Mouse (Mus musculus) 3134 (cell line): ENCODE measurements around the gene Tram1l1.
"Not testable (repeated sequence)": the region's sequence is repeated elsewhere in the genome, so short reads cannot be mapped to it uniquely, and the experiment has no call there.

Experiments
- DNase-seq: peaks from one replicate; pipeline ENCODE4 v3.0.0-alpha.2; 2011; ENCODE audit warnings: low spot score; ENCODE audit not compliant: insufficient read length; ENCODE audit errors: extremely low read depth

Gene Tram1l1

DNA sequence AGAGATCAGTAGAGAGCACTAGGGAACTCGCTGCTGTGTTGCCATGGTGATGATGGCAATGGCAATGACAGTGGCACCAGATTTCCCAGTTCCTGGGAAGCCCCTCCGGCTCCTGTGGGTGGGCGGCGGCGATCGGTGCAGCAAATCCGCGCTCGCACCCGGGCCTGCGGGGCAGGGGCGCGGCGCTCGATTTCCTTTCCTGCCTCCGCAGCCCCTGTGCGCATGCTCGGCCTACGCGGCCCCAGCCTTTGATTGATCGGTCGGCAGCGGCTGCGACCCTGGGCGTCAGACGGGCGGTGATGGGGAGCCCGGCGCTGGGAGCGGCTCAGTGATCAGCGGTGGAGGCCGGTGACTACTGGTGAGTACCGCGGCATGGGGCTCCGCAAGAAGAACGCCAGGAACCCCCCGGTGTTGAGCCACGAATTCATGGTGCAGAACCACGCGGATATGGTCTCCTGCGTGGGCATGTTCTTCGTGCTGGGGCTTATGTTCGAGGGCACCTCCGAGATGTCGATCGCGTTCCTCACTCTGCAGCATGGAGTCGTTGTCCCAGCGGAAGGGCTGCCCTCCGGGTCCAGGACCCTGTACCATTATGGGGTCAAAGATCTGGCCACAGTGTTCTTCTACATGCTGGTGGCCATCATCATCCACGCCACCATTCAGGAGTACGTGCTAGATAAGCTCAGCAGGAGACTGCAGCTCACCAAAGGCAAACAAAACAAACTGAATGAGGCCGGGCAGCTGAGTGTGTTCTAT, at the start of gene Tram1l1:
Tram1l1 (plus strand) TSS at position 35 of the 756 bp plus-strand sequence.
- peak; percentile 4 for DNase-seq

DNA sequence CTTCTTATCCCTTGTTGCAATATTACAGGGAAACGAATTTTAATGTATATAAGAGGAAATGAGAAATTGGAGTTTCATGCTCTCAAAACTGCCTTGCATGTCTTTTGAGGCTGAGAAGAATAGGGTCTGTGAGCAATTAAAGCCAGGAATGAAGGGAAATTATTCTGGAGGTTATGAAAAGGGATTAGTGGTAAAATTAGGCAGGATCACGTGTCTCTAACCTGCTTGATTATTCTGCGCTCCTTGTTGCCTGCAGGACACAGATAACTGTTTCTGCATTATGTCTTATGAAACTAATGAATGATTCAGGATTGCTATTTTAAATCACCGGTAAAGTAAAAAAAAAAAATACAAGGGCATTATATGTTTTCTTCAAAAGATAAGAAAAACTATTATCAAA, 49.4 kb upstream of the Tram1l1 start:
- no peak for DNase-seq

DNA sequence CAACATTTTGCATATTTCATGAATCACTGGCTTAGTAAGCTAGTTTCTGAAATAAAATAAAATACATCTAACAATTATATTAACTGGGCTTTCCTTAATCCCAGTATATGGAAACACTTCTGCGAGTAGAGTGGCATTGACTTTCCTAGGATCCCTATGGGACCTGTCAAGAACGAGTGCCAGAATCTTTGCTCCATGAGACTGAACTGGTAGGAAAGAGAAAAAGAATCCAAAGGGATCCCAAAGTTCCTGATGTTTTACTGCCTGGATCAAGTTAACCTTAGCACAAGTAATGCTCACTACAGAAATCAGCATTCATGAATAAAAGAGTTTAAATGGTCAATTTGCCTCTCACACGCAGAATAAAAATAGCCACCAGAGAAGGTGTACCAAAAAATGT, 49.0 kb upstream of the Tram1l1 start:
- no peak for DNase-seq

DNA sequence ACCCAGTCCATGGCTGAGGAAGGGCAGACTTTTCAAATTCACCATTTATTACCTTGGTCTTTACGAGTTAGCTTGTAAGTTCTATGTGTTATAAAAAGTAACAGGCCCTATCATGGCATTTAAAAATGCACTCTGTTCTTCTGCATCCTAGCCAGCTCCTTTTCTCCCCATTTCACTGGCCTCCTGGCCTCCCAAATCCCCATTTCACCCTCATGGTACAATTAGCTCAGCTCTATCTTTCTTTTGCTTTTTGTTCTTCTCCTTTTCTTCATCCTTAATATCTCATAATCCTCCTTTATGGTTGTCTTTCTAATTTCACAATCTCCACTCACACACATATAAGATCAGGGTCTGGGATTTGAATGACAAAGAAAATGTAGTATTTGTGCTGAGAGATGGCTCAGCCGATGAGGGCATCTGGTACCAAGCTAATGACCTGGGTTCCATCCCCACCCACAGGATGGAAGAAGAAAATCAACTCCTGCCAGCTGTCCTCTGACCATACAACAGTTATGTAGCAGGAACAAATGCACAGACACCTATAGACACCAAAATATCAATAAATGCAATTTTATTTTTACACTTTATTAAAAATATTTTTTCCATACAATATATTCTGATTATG, 48.1 kb upstream of the Tram1l1 start:
- no peak for DNase-seq

DNA sequence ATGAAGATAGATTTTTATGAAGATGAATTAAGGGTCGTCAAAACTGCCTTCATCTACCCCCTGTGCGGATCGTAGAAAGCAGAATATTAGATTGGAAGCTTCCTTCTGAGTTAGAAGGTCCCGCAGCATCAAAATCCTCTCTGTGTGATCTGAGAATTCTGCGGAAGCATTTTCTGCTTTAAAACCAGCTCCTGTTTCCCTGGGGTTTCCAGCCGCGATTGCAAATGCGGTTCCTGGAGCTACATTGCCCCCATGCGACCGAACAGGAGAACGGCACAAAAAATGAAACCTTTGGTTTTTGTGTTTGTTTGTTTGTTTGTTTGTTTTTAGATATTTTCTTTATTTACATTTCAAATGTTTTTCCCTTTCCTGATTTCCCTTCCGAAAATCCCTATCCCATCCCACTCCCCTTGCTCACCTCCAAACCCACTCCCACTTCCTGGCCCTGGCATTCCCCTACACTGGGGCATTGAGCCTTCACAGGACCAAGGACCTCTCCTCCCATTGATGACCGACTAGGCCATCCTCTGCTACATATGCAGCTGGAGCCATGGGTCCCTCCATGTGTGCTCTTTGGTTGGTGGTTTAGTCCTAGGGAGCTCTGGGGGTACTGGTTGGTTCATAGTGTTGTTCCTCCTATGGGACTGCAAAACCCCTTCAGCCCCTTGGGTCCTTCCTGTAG, 45.6 kb upstream of the Tram1l1 start:
- DNase-seq: not testable (repeated sequence)

DNA sequence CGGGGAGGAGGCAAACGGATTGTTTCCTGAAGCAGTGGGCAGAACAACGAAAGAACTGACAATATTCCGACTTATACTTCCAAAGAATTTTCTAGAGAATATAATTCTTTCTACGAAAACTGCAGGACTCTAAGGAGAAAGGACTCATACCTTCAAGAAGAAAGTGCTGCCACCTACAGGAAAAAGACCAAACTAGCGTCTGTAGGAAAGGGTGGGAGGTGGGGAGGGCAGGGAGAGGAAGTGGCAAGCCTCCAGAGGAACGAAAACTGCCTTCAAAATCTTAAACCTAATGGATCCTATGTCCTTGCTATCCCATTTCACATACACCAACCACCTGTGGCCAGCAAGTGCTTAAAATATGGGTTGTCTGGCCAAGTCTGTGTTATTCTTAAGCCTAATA, 31.7 kb upstream of the Tram1l1 start:
- not testable (repeated sequence) for DNase-seq

DNA sequence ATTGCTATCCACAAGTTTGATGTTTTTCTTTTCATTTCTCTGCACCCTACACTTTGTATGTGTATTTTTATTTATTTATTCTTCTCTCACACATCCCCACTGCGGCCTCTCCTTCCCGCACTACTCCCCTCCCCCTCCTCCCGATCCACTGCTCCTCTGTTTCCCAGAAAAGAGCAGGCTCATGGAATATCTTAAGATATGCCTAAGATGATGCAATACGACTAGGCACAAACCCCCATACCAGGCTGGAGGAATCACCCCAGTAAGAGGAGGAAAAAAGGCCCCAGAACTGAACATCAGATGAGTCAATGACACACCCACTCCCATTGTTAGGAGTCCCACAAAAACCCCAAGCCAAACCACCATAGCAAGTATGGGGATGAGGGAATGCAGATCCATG, 1.4 kb upstream of the Tram1l1 start:
- DNase-seq: no peak

DNA sequence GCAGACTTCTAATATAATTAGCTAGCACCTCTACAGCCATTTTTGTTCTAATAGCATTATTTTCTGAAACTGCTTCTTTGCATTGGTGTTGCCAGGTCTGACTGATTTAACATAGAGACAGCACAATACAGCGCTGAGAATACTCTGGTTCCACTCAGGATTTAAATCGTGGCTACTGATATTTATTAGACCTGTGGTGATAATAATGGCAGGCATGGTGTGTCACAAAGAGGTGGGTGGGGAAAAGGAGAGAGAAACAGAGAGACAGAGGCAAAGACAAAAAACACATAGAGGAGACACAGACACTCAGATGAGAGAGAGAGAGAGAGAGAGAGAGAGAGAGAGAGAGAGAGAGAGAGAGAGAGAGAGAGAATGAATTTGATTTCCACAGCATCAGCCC, 257 bp upstream of the Tram1l1 start:
- no peak for DNase-seq

DNA sequence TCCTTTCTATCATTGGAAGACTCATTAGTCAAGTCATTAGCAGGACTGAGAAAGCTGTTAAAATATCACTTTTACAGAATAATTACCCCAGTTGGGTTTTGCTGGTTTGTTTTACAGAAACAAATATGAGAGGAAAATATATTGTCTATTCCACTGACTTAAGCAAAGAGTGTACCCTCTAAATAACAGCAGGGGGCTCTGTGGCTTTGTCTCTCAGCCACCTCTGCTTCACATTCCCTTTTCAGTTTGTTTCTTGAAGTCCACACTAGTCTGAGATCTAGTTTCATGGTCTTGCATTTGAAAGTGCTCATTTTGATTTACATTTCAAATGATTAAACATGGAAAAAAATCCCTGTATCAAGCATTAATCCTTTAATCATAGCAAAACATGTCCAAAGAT, 25.8 kb downstream of the Tram1l1 start:
- DNase-seq: no peak

DNA sequence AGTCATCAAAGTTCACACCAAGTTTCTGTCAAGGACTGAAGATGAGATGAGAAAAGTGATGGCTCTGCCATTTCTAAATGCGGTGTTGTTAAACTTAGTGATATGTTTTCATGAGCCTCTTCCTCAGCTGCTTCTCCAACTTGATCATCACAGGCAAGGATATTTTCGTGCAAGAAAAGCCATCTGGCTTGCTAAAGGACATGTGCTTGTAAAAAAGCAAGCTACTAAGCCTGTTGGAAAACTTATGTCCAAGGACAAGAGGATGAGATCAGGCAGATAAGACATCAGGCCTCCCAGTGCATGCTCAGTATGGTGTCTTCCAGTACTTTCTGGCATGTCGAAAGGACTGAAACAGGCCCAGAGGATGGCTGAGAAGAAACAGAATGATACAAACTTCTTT, 36.9 kb downstream of the Tram1l1 start:
- DNase-seq: no peak

DNA sequence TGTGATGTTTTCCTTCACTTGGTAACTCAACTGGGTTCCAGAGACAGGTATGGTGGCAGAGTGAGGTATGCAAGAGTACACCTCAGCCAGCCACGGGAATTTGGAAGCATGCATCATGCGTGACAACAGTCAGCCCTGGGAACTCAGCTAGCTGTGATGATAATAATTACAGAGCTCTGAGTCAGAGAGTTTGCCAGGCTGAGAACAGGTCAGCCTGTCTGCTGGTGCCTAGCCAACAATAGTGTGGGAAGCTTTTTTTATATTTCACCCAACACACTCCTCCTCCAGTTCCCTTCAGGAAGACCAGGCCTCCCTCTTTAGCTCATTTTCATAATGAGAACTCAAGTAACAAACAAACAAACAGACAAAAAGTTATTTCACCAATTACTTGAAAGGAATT, 51.4 kb downstream of the Tram1l1 start:
- no peak for DNase-seq
